Comparison of ENCODE assay signal across 18 mouse cellular contexts in the genomic region with DNA sequence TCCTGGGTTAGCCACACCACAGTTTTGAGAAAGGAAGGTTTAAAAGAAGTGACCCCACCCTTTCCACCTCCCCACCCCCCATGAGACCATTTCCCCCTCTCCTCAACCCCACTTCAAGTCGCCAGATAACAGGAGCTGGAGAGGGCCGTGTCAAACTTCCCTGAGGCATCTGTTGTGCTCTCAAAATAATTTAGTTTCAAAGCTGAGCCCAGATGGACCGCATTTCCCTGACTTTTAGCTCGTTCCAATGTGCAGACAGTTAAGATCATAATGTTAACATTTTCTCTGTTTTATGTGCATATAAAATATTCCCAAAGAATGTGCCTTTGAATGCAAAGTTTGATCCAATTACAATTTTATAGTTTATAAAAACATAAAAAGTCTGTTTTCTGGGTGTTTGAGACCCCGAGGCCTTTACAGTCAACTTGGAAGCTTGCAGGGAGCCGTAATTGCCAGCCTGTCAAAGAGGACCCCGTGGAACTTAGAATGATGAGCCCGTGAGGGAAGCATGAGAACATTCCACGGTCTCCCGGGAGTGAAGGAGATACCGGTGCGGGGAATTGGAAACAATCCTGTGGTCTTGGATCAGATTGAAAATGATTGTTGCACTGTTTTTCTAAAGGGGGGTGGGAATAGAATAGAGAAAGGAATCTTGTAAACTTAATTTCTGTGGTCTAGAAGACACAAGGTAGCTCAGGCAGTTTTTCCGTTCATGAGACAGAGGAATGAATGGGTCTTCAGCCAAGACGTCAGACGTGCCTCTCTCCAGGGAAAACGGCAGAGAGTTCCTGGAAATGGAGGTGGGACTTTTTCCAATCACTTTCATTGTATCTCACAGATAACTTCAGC.
A peak's percentile ranks its signal among the peaks of the same experiment; 100 is the strongest.
DNase-seq lines count a peak whose midpoint lies in the region; ATAC-seq and TF ChIP-seq lines count a peak whose summit lies in the region.
"Had no signal": no experiment of that assay in that cellular context is flagged by ENCODE, and none has a peak within 500 bp of the region (broad histone marks: within the 10 kb centered on the region; RNA-seq: fewer than 3 reads in every experiment).

No protein-coding gene starts in this region.

- no peak for DNase-seq in heart, postnatal 0 days (ENCODE audit: low spot score)
- no peak for DNase-seq in heart, postnatal 25 days (ENCODE audit: low spot score)
- DNase-seq in lung, embryonic 14.5 days: peak; percentile 41
- no peak for DNase-seq in lung, postnatal 36 days
- DNase-seq in fibroblast of lung, adult 2 months (ENCODE audit: low read depth): peak; percentile 18
- DNase-seq in left cerebral cortex, postnatal 10 days (ENCODE audit: extremely low spot score in 1 of 2, low spot score in 2 of 2): no peak
- DNase-seq: B cell, adult 2 months; cerebellum, postnatal 10 days; heart, adult 18-20 months; heart, postnatal 4 days; lung, postnatal 14 days; right cerebral cortex, postnatal 14 days; thymus, postnatal 4 days had no signal

- H3K36me3 ChIP-seq in heart, postnatal 0 days (replicated peaks; ENCODE audit: control insufficient read depth, insufficient read depth, low read length): no peaks in the 10 kb centered on the region
- no peaks in the 10 kb centered on the region for H3K36me3 ChIP-seq in lung, embryonic 14.5 days (ENCODE audit: insufficient read depth)
- H3K36me3 ChIP-seq in stomach, embryonic 16.5 days (ENCODE audit: control insufficient read depth, insufficient read depth, low read length): no peaks in the 10 kb centered on the region
- H3K36me3 ChIP-seq: forebrain, embryonic 12.5 days; midbrain, embryonic 13.5 days had no signal

- TF ChIP-seq EP300 in heart, postnatal 0 days (IDR thresholded peaks at IDR 0.05; ENCODE audit: low read depth): no peak

- 0 out of 2 replicates have a peak overlapping the region, but pooled peaks have one; percentile 16 for H3K4me2 ChIP-seq in heart, postnatal 0 days (ENCODE audit: low read depth, low read length)
- peak overlapping the region; percentile 20; the same call in 1 of the 2 replicates for H3K4me2 ChIP-seq in lung, embryonic 14.5 days
- H3K4me2 ChIP-seq in stomach, embryonic 16.5 days (ENCODE audit: low read depth, low read length): 0 out of 2 replicates have a peak overlapping the region, but pooled peaks have one; percentile 23
- H3K4me2 ChIP-seq: forebrain, embryonic 12.5 days; liver, embryonic 11.5 days; midbrain, embryonic 13.5 days had no signal

- no peak overlapping the region for H3K4me3 ChIP-seq in heart, postnatal 0 days (ENCODE audit: low read depth, low read length)
- H3K4me3 ChIP-seq in lung, embryonic 14.5 days (ENCODE audit: low read depth, low read length): no peak overlapping the region
- H3K4me3 ChIP-seq in stomach, embryonic 16.5 days (replicated peaks; ENCODE audit: low read length): no peak overlapping the region
- H3K4me3 ChIP-seq: forebrain, embryonic 12.5 days; left cerebral cortex, adult 2 months; midbrain, embryonic 13.5 days had no signal

- intact Hi-C loops in heart, postnatal 25 days (cut with DNase I): no loop called here
- intact Hi-C loops in left cerebral cortex, postnatal 10 days (cut with DNase I): no loop called here

- H3K27ac ChIP-seq in heart, postnatal 0 days (ENCODE audit: low read depth): no peak overlapping the region
- peak overlapping the region; percentile 3; the same call in 1 of the 2 replicates for H3K27ac ChIP-seq in lung, embryonic 14.5 days (ENCODE audit: low read depth)
- peak overlapping the region; percentile 66 for H3K27ac ChIP-seq in stomach, embryonic 16.5 days (ENCODE audit: low read length)
- H3K27ac ChIP-seq: forebrain, embryonic 12.5 days; left cerebral cortex, adult 2 months; midbrain, embryonic 13.5 days had no signal

- H3K27me3 ChIP-seq in heart, postnatal 0 days (ENCODE audit: control insufficient read depth, insufficient read depth, low read length): no peaks in the 10 kb centered on the region
- no peaks in the 10 kb centered on the region for H3K27me3 ChIP-seq in lung, embryonic 14.5 days (ENCODE audit: insufficient read depth, low read length)
- H3K27me3 ChIP-seq in stomach, embryonic 16.5 days (ENCODE audit: control insufficient read depth, insufficient read depth, low read length): no peaks in the 10 kb centered on the region
- H3K27me3 ChIP-seq: forebrain, embryonic 12.5 days; midbrain, embryonic 13.5 days had no signal

- WGBS in heart, postnatal 0 days: 43% methylated on average over 16 of the region's 16 CpGs
- 35% methylated on average over 16 of the region's 16 CpGs for WGBS in lung, embryonic 14.5 days
- 43% methylated on average over 16 of the region's 16 CpGs for WGBS in stomach, embryonic 16.5 days

- no peak for TF ChIP-seq CTCF in heart, postnatal 0 days (IDR thresholded peaks at IDR 0.05; ENCODE audit: low read depth)
- no peak for TF ChIP-seq CTCF in lung, embryonic 14.5 days (IDR thresholded peaks at IDR 0.05; ENCODE audit: low read depth)

- H3K4me1 ChIP-seq in heart, postnatal 0 days (ENCODE audit: control insufficient read depth, insufficient read depth): no peaks in the 10 kb centered on the region
- no peaks in the 10 kb centered on the region for H3K4me1 ChIP-seq in lung, embryonic 14.5 days (ENCODE audit: insufficient read depth)
- H3K4me1 ChIP-seq in stomach, embryonic 16.5 days (ENCODE audit: control insufficient read depth, insufficient read depth, low read length): 0 out of 2 replicates have a peak, but pooled peaks cover 4% of the 10 kb centered on the region
- H3K4me1 ChIP-seq: forebrain, embryonic 12.5 days; midbrain, embryonic 13.5 days had no signal

- H3K9ac ChIP-seq in heart, postnatal 0 days (replicated peaks; ENCODE audit: low read depth, low read length): no peak overlapping the region
- no peak overlapping the region for H3K9ac ChIP-seq in lung, embryonic 14.5 days
- H3K9ac ChIP-seq in stomach, embryonic 16.5 days (ENCODE audit: low read length): no peak overlapping the region
- H3K9ac ChIP-seq: forebrain, embryonic 12.5 days; midbrain, embryonic 13.5 days had no signal

- peaks cover 5% of the 10 kb centered on the region for H3K9me3 ChIP-seq in heart, postnatal 0 days (replicated peaks; ENCODE audit: control insufficient read depth, low read length)
- peaks cover 4% of the 10 kb centered on the region; the same call in 1 of the 2 replicates for H3K9me3 ChIP-seq in lung, embryonic 14.5 days (ENCODE audit: low read depth, low read length)
- peaks cover 4% of the 10 kb centered on the region for H3K9me3 ChIP-seq in stomach, embryonic 16.5 days (replicated peaks; ENCODE audit: control insufficient read depth, low read length)

- no peak for ATAC-seq in heart, postnatal 0 days (ENCODE audit: insufficient read depth, low read depth)
- ATAC-seq in lung, embryonic 14.5 days (ENCODE audit: insufficient read depth): no peak
- ATAC-seq in stomach, embryonic 16.5 days (ENCODE audit: insufficient read depth, low FRiP score): no peak
- ATAC-seq: midbrain, embryonic 13.5 days had no signal

Comparison
In these comparisons a context has a peak if more than half of its experiments do, and no peak if none do; other contexts are left out.
1. DNase-seq: peak in lung, embryonic 14.5 days (single experiment) and fibroblast of lung, adult 2 months (single experiment); none in heart, postnatal 0 days (single experiment), heart, postnatal 25 days (single experiment), lung, postnatal 36 days (single experiment) and left cerebral cortex, postnatal 10 days (0 of 2).
2. Peak in every context shown above with its lines, with median percentiles within 50 percentile points of each other: H3K4me2 ChIP-seq.